Mouse (Mus musculus): ENCODE measurements around the gene Smim8.

The Smim8 gene

GRCm38 (mm10) chr4:34720127-34720895 lies 57.9 kb downstream of the Smim8 start:
- no peak for DNase-seq (ENCODE audit: low spot score in 2 of 2)

- no peak for DNase-seq (ENCODE audit: low spot score in 2 of 2)
Observed at GRCm38 (mm10) chr4:34719421-34719820, 58.8 kb downstream of the Smim8 start.
